Comparison of ENCODE assay signal across 17 mouse cellular contexts in genomic region chr10:32577276-32577580, GRCm38 (mm10).
A peak's percentile ranks its signal among the peaks of the same experiment; 100 is the strongest.
DNase-seq lines count a peak whose midpoint lies in the region; ATAC-seq and TF ChIP-seq lines count a peak whose summit lies in the region.
"Had no signal": no experiment of that assay in that cellular context is flagged by ENCODE, and none has a peak within 500 bp of the region (broad histone marks: within the 10 kb centered on the region; RNA-seq: fewer than 3 reads in every experiment).

No protein-coding gene starts in this region.

- no peaks in the 10 kb centered on the region for H3K27me3 ChIP-seq in embryonic facial prominence, embryonic 14.5 days (replicated peaks; ENCODE audit: control insufficient read depth, insufficient read depth, low read length)
- no peaks in the 10 kb centered on the region for H3K27me3 ChIP-seq in hindbrain, embryonic 12.5 days
- no peaks in the 10 kb centered on the region for H3K27me3 ChIP-seq in midbrain, embryonic 14.5 days (ENCODE audit: control insufficient read depth, insufficient read depth, low read length)
- H3K27me3 ChIP-seq in kidney, embryonic 15.5 days: no peaks in the 10 kb centered on the region
- H3K27me3 ChIP-seq: limb, embryonic 15.5 days had no signal

- no peaks in the 10 kb centered on the region for H3K36me3 ChIP-seq in embryonic facial prominence, embryonic 14.5 days (ENCODE audit: control insufficient read depth, insufficient read depth, low read length)
- H3K36me3 ChIP-seq in hindbrain, embryonic 12.5 days: no peaks in the 10 kb centered on the region
- no peaks in the 10 kb centered on the region for H3K36me3 ChIP-seq in midbrain, embryonic 14.5 days (ENCODE audit: control insufficient read depth, insufficient read depth, low read length)
- H3K36me3 ChIP-seq in kidney, embryonic 15.5 days: no peaks in the 10 kb centered on the region
- H3K36me3 ChIP-seq: limb, embryonic 15.5 days had no signal

- DNase-seq in brain, embryonic 14.5 days (ENCODE audit: low read depth): peak; percentile 83
- DNase-seq in embryonic facial prominence, embryonic 14.5 days (ENCODE audit: low spot score): peak; percentile 1
- DNase-seq in midbrain, embryonic 14.5 days: peak; percentile 69
- no peak for DNase-seq in thymus, postnatal 14 days
- DNase-seq in thymus, postnatal 4 days: no peak
- DNase-seq: adrenal gland, postnatal 10 days; cerebellum, adult 9-10 months; gastrocnemius, adult 2 months; heart, adult 11 months; lung, adult 18-20 months; lung, postnatal 4 days had no signal

- no peaks in the 10 kb centered on the region for H3K4me1 ChIP-seq in embryonic facial prominence, embryonic 14.5 days (ENCODE audit: control insufficient read depth, insufficient read depth, low read length)
- peaks cover 4% of the 10 kb centered on the region; the same call in 1 of the 2 replicates for H3K4me1 ChIP-seq in hindbrain, embryonic 12.5 days
- H3K4me1 ChIP-seq in midbrain, embryonic 14.5 days (ENCODE audit: control insufficient read depth, insufficient read depth, low read length): peaks cover 4% of the 10 kb centered on the region; the same call in 1 of the 2 replicates
- no peaks in the 10 kb centered on the region for H3K4me1 ChIP-seq in kidney, embryonic 15.5 days
- H3K4me1 ChIP-seq: limb, embryonic 15.5 days had no signal

- H3K27ac ChIP-seq in embryonic facial prominence, embryonic 14.5 days (replicated peaks; ENCODE audit: low read depth, low read length): no peak overlapping the region
- H3K27ac ChIP-seq in hindbrain, embryonic 12.5 days: no peak overlapping the region
- peak overlapping the region; percentile 49 for H3K27ac ChIP-seq in midbrain, embryonic 14.5 days (replicated peaks; ENCODE audit: low read depth, low read length)
- H3K27ac ChIP-seq in kidney, embryonic 15.5 days: no peak overlapping the region
- H3K27ac ChIP-seq: gastrocnemius, adult 2 months; layer of hippocampus, adult 2 months; limb, embryonic 15.5 days had no signal

- no peak overlapping the region for H3K4me2 ChIP-seq in embryonic facial prominence, embryonic 14.5 days (ENCODE audit: low read depth, low read length)
- H3K4me2 ChIP-seq in hindbrain, embryonic 12.5 days (replicated peaks): no peak overlapping the region
- no peak overlapping the region for H3K4me2 ChIP-seq in midbrain, embryonic 14.5 days (ENCODE audit: low read length)
- H3K4me2 ChIP-seq in kidney, embryonic 15.5 days: no peak overlapping the region
- H3K4me2 ChIP-seq: limb, embryonic 15.5 days had no signal

- no peaks in the 10 kb centered on the region for H3K9me3 ChIP-seq in embryonic facial prominence, embryonic 14.5 days (ENCODE audit: control insufficient read depth, low read length)
- no peaks in the 10 kb centered on the region for H3K9me3 ChIP-seq in hindbrain, embryonic 12.5 days (replicated peaks)
- no peaks in the 10 kb centered on the region; the same call in 1 of the 2 replicates for H3K9me3 ChIP-seq in midbrain, embryonic 14.5 days (ENCODE audit: control insufficient read depth, low read length)
- H3K9me3 ChIP-seq in kidney, embryonic 15.5 days (replicated peaks): no peaks in the 10 kb centered on the region
- H3K9me3 ChIP-seq: limb, embryonic 15.5 days had no signal

- TF ChIP-seq CTCF in brain, embryonic 14.5 days (IDR thresholded peaks at IDR 0.05; ENCODE audit: borderline replicate concordance, extremely low read depth, insufficient read depth, insufficient read length): no peak

- no peak overlapping the region for H3K4me3 ChIP-seq in embryonic facial prominence, embryonic 14.5 days (ENCODE audit: low read depth, low read length)
- H3K4me3 ChIP-seq in hindbrain, embryonic 12.5 days: no peak overlapping the region
- H3K4me3 ChIP-seq in midbrain, embryonic 14.5 days (replicated peaks; ENCODE audit: low read depth, low read length): no peak overlapping the region
- no peak overlapping the region for H3K4me3 ChIP-seq in kidney, embryonic 15.5 days (replicated peaks)
- H3K4me3 ChIP-seq: gastrocnemius, adult 2 months; layer of hippocampus, adult 2 months; limb, embryonic 15.5 days; myocyte had no signal

- TF ChIP-seq POLR2A in brain, embryonic 14.5 days (IDR thresholded peaks at IDR 0.05; ENCODE audit: borderline replicate concordance, extremely low read depth, insufficient read depth, insufficient read length, poor library complexity, severe bottlenecking): no peak

- WGBS in embryonic facial prominence, embryonic 14.5 days: 52% methylated on average over 3 of the region's 3 CpGs
- WGBS in hindbrain, embryonic 12.5 days: 33% methylated on average over 3 of the region's 3 CpGs
- 11% methylated on average over 3 of the region's 3 CpGs for WGBS in midbrain, embryonic 14.5 days
- WGBS in kidney, embryonic 15.5 days: 46% methylated on average over 3 of the region's 3 CpGs

- H3K9ac ChIP-seq in embryonic facial prominence, embryonic 14.5 days (ENCODE audit: low read depth, low read length): no peak overlapping the region
- H3K9ac ChIP-seq in hindbrain, embryonic 12.5 days: no peak overlapping the region
- H3K9ac ChIP-seq in midbrain, embryonic 14.5 days (replicated peaks; ENCODE audit: low read length): no peak overlapping the region
- H3K9ac ChIP-seq in kidney, embryonic 15.5 days: no peak overlapping the region
- H3K9ac ChIP-seq: limb, embryonic 15.5 days had no signal

- no peak for ATAC-seq in embryonic facial prominence, embryonic 14.5 days (ENCODE audit: low read depth)
- 0 out of 2 replicates have a peak, but pooled peaks have one; percentile 56 for ATAC-seq in hindbrain, embryonic 12.5 days (ENCODE audit: low FRiP score)
- peak; percentile 72; the same call in 1 of the 2 replicates for ATAC-seq in midbrain, embryonic 14.5 days (ENCODE audit: low FRiP score, low TSS enrichment)
- ATAC-seq in kidney, embryonic 15.5 days (replicated peaks; ENCODE audit: low FRiP score): no peak
- ATAC-seq: inflammation-experienced regulatory T-cells, adult 6 months had no signal

Comparison
In these comparisons a context has a peak if more than half of its experiments do, and no peak if none do; other contexts are left out.
1. DNase-seq: peak in brain, embryonic 14.5 days (single experiment), embryonic facial prominence, embryonic 14.5 days (single experiment) and midbrain, embryonic 14.5 days (single experiment); none in thymus, postnatal 14 days (single experiment) and thymus, postnatal 4 days (single experiment).
2. ATAC-seq: peak in hindbrain, embryonic 12.5 days (single experiment) and midbrain, embryonic 14.5 days (single experiment); none in embryonic facial prominence, embryonic 14.5 days (single experiment) and kidney, embryonic 15.5 days (single experiment).